Mouse (Mus musculus): ENCODE measurements at regions not wholly inside any gene's neighbourhood (a gene's known extent, or its start where the extent isn't known, plus 50 kb on each side); places are given as distances from the start of the nearest gene placed in this dataset.

DNA sequence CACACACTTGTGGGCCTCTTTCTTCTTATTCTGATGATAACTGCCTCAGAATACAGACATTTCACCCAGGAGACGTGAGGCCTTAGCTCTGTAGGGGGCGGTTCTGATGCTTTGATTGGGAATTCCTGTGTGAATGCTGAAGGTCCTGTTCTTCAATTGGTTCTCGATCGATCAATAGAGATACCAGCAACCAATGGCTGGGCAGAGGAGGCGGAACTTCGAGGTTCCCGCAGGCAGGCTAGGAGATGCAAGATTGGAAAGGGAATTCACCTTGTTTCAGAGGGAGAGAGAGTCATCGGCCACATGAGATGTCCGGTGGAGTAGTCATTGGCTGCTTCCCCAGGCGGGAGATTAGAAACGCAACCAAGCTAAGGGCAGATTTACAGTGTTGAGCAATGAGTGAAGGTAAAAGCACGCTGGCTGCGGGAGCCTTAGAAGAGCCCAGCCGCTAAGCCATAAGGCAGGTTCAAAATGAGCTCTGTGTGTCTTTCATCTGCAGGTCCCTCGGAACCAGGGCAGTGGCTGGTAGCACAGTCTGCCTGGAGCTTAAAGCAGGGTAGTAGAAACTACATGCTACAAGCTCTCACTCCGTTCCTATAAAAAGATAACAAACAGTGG lies 83.5 kb upstream of the Xcl1 start:
- no peak overlapping the region for H3K9ac ChIP-seq (replicated peaks)
- WGBS (ENCODE audit: insufficient replicate concordance): 21% methylated on average over 16 of the region's 16 CpGs
- H3K4me1 ChIP-seq (replicated peaks; ENCODE audit: control insufficient read depth in 2 of 2, insufficient read depth in 2 of 2, low read length in 1 of 2): no peaks in the 10 kb centered on the region; a peak in 1 of 4 replicates
- ATAC-seq (ENCODE audit: insufficient read depth) (peak; percentile 39; the same call in 1 of the 2 replicates), DNase-seq (ENCODE audit: low read depth in 3 of 3, low spot score in 3 of 3) (peak; percentile 4 to 7 (median 7))
- peak overlapping the region; percentile 34; the same call in 1 of the 2 replicates for H3K4me2 ChIP-seq (ENCODE audit: low read depth)
- no peaks in the 10 kb centered on the region for H3K36me3 ChIP-seq (replicated peaks; ENCODE audit: control insufficient read depth, insufficient read depth, low read depth)
- TF ChIP-seq EP300 (IDR thresholded peaks at IDR 0.05; ENCODE audit: low read depth) (no peak), CTCF (IDR thresholded peaks at IDR 0.05; ENCODE audit: low read depth) (no peak)
- no peak overlapping the region for H3K27ac ChIP-seq
- H3K27me3 ChIP-seq (ENCODE audit: control insufficient read depth, insufficient read depth, low read length): no peaks in the 10 kb centered on the region
- no peaks in the 10 kb centered on the region for H3K9me3 ChIP-seq (ENCODE audit: control insufficient read depth, low read length)
- no peak overlapping the region; a peak in 1 of 4 replicates for H3K4me3 ChIP-seq (ENCODE audit: insufficient read depth in 1 of 2, low read depth in 2 of 2, low read length in 2 of 2)

- DNase-seq (ENCODE audit: low read depth in 3 of 3, low spot score in 3 of 3): no peak
- peaks cover 0 to 2% of the 10 kb centered on the region in 2 experiments; a peak in 2 of 4 replicates for H3K4me1 ChIP-seq (replicated peaks; ENCODE audit: control insufficient read depth in 2 of 2, insufficient read depth in 2 of 2, low read length in 1 of 2)
- no peak for ATAC-seq (ENCODE audit: insufficient read depth)
- H3K4me2 ChIP-seq (ENCODE audit: low read depth): no peak overlapping the region
- H3K4me3 ChIP-seq (ENCODE audit: insufficient read depth in 1 of 2, low read depth in 2 of 2, low read length in 2 of 2): no peak overlapping the region
- no peak overlapping the region for H3K9ac ChIP-seq (replicated peaks)
- H3K9me3 ChIP-seq (ENCODE audit: control insufficient read depth, low read length): no peaks in the 10 kb centered on the region
- WGBS (ENCODE audit: insufficient replicate concordance): 74% methylated on average over 4 of the region's 4 CpGs
- TF ChIP-seq CTCF (IDR thresholded peaks at IDR 0.05; ENCODE audit: low read depth) (no peak), EP300 (IDR thresholded peaks at IDR 0.05; ENCODE audit: low read depth) (no peak)
- H3K27ac ChIP-seq: no peak overlapping the region
- H3K36me3 ChIP-seq (replicated peaks; ENCODE audit: control insufficient read depth, insufficient read depth, low read depth): no peaks in the 10 kb centered on the region
- no peaks in the 10 kb centered on the region for H3K27me3 ChIP-seq (ENCODE audit: control insufficient read depth, insufficient read depth, low read length)
These were observed 82.9 kb upstream of the Xcl1 start for GRCm38 (mm10) chr1:165018236-165018635.

- Histone ChIP-seq H3K4me2 (ENCODE audit: low read depth) (no peak overlapping the region), H3K27me3 (ENCODE audit: control insufficient read depth, insufficient read depth, low read length) (no peaks in the 10 kb centered on the region), H3K4me3 (ENCODE audit: insufficient read depth in 1 of 2, low read depth in 2 of 2, low read length in 2 of 2) (no peak overlapping the region), H3K9ac (replicated peaks) (no peak overlapping the region), H3K9me3 (ENCODE audit: control insufficient read depth, low read length) (no peaks in the 10 kb centered on the region), H3K36me3 (replicated peaks; ENCODE audit: control insufficient read depth, insufficient read depth, low read depth) (no peaks in the 10 kb centered on the region), H3K4me1 (replicated peaks; ENCODE audit: control insufficient read depth in 2 of 2, insufficient read depth in 2 of 2, low read length in 1 of 2) (peaks cover 0 to 2% of the 10 kb centered on the region in 2 experiments; a peak in 2 of 4 replicates), H3K27ac (no peak overlapping the region)
- WGBS (ENCODE audit: insufficient replicate concordance): 71% methylated on average over 6 of the region's 6 CpGs
- DNase-seq (ENCODE audit: low read depth in 3 of 3, low spot score in 3 of 3) (no peak), ATAC-seq (ENCODE audit: insufficient read depth) (no peak)
- TF ChIP-seq CTCF (IDR thresholded peaks at IDR 0.05; ENCODE audit: low read depth) (no peak), EP300 (IDR thresholded peaks at IDR 0.05; ENCODE audit: low read depth) (no peak)
These were observed 82.5 kb upstream of the Xcl1 start for GRCm38 (mm10) chr1:165017793-165018192.

DNA sequence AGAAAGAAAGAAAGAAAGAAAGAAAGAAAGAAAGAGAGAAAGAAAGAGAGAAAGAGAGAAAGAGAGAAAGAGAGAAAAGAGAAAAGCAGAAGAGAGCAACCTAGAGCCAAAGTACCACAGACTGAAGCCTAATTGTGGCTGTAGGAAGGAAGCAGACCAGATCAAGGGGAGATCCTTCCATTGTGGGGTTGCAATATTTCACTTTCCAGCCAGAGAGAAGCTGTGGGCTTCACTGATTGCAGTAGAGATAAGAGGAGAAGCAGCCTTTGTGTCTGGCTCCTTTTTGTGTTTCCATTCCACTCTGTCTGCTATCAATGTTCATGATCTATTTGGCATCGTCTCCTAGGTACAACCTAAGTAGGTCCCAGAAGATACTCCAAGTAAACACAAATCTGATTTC lies 79.0 kb upstream of the Xcl1 start:
- ATAC-seq (ENCODE audit: insufficient read depth) (no peak), DNase-seq (ENCODE audit: low read depth in 3 of 3, low spot score in 3 of 3) (no peak)
- no peak overlapping the region for H3K9ac ChIP-seq (replicated peaks)
- H3K36me3 ChIP-seq (replicated peaks; ENCODE audit: control insufficient read depth, insufficient read depth, low read depth): no peaks in the 10 kb centered on the region
- H3K9me3 ChIP-seq (ENCODE audit: control insufficient read depth, low read length): no peaks in the 10 kb centered on the region
- TF ChIP-seq EP300 (IDR thresholded peaks at IDR 0.05; ENCODE audit: low read depth) (no peak), CTCF (IDR thresholded peaks at IDR 0.05; ENCODE audit: low read depth) (no peak)
- H3K27me3 ChIP-seq (ENCODE audit: control insufficient read depth, insufficient read depth, low read length): no peaks in the 10 kb centered on the region
- no peak overlapping the region for H3K4me2 ChIP-seq (ENCODE audit: low read depth)
- 29% methylated on average over 1 of the region's 1 CpGs for WGBS (ENCODE audit: insufficient replicate concordance)
- no peak overlapping the region for H3K4me3 ChIP-seq (ENCODE audit: insufficient read depth in 1 of 2, low read depth in 2 of 2, low read length in 2 of 2)
- H3K27ac ChIP-seq: no peak overlapping the region
- peaks cover 0 to 2% of the 10 kb centered on the region in 2 experiments; a peak in 1 of 4 replicates for H3K4me1 ChIP-seq (replicated peaks; ENCODE audit: control insufficient read depth in 2 of 2, insufficient read depth in 2 of 2, low read length in 1 of 2)

DNA sequence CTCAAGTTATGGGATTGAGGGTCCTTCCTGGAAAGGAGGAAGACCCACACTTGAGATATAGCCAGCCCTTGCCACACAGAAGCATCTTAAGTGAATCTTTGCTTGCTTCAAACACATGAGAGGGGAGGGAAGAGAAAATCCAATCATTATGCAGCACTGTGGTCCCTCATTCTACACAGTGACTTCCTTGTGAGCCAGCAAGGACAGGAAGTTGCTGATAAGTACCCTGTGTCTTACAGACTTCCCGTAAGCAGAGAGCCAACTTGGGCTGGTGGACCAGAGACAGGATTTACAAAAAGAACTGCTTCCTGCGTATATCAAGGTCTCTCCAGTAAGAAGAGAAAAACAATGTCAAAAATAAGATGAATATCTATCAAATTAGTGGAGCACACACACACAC lies 78.1 kb upstream of the Xcl1 start:
- Histone ChIP-seq H3K9me3 (ENCODE audit: control insufficient read depth, low read length) (no peaks in the 10 kb centered on the region), H3K27me3 (ENCODE audit: control insufficient read depth, insufficient read depth, low read length) (no peaks in the 10 kb centered on the region), H3K4me3 (ENCODE audit: insufficient read depth in 1 of 2, low read depth in 2 of 2, low read length in 2 of 2) (no peak overlapping the region), H3K4me2 (ENCODE audit: low read depth) (no peak overlapping the region), H3K4me1 (replicated peaks; ENCODE audit: control insufficient read depth in 2 of 2, insufficient read depth in 2 of 2, low read length in 1 of 2) (peaks cover 0 to 2% of the 10 kb centered on the region in 2 experiments; a peak in 1 of 4 replicates), H3K27ac (no peak overlapping the region), H3K36me3 (replicated peaks; ENCODE audit: control insufficient read depth, insufficient read depth, low read depth) (no peaks in the 10 kb centered on the region), H3K9ac (replicated peaks) (no peak overlapping the region)
- ATAC-seq (ENCODE audit: insufficient read depth) (no peak), DNase-seq (ENCODE audit: low read depth in 3 of 3, low spot score in 3 of 3) (no peak)
- TF ChIP-seq CTCF (IDR thresholded peaks at IDR 0.05; ENCODE audit: low read depth) (no peak), EP300 (IDR thresholded peaks at IDR 0.05; ENCODE audit: low read depth) (no peak)
- WGBS (ENCODE audit: insufficient replicate concordance): 13% methylated on average over 2 of the region's 2 CpGs
